Mouse (Mus musculus) cerebellum, adult 11-12 months (tissue): ENCODE measurements around the gene Tbc1d32.

Source experiments
- DNase-seq: peaks from one replicate; pipeline ENCODE4 v3.0.0; 2022

Tbc1d32 gene

DNA sequence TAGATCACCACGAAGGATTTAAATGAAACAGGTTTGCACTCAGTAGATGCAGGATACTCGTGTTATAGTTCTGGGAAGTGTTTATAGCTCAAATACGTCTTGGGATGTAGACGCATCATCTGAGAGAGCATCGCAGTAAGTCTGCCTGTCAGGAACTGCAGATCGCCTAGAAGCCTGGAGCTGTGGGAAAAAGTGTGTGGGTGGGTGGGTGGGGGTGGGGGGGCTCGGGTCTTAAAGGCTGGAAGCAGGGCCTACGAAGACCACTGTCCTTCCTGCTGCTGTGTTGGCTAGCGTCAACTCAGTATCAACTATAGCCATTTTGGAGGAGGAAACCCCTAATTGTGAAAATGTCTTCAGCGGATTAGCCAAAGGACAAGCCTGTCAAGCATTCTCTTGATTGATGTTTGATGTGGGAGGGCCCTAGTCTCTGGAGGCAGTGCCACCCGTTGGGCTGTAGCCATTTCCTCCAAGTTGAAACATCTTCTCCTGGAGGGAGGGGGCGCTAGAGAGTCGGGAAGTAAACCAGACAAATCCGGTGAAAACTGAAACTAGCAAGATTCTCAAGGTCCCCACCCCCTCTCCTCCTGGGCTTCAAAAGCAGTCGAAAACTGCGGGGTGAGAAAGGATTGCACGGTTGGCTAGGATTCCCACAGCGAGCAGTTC is 122.0 kb downstream of the Tbc1d32 start, which contains the start of gene Msl3l2:
TSS of gene Msl3l2 (plus strand) at position 585 of the 663 bp plus-strand sequence.
- peak; percentile 81 for DNase-seq

GRCm38 (mm10) chr10:56099641-56100310 is 128.7 kb downstream of the Tbc1d32 start:
- no peak for DNase-seq

GRCm38 (mm10) chr10:56099126-56099525 is 129.4 kb downstream of the Tbc1d32 start:
- no peak for DNase-seq

DNA sequence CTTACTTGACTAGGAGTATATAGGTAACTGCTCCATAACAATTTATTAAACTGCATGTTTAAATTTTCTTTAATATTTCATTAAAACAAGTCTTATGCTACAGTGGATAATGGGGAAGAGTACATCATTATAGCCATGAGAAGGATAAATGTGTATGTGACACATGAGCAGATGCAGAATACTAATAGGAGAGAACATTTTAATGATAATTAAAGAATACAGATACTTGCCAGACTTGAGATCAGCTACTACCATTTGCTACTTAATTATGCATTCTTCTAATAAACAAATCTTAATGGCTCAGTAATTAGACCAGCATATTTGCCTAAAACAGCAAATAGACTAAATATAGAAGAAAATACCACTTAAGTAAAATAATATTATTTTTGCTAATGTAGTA is 131.7 kb downstream of the Tbc1d32 start:
- no peak for DNase-seq

DNA sequence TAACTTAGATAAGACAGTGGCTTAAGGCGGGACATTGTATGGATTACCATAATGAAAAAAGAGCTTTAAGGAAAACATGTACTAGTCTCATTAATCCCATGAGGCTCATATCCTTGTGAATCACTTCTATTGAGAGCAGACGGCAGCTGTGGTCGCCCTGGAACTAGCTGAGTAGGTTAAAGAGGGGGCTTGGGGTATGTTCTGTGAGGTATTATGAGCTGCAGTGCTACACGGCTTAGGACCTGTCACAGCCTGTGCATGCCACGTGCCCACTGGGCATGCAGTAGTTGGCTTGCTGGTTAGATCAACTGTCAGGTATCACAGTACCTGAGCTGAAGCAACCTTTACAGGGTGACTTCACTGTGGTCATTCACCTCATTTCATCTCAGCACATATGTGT is 133.9 kb downstream of the Tbc1d32 start:
- DNase-seq: no peak

DNA sequence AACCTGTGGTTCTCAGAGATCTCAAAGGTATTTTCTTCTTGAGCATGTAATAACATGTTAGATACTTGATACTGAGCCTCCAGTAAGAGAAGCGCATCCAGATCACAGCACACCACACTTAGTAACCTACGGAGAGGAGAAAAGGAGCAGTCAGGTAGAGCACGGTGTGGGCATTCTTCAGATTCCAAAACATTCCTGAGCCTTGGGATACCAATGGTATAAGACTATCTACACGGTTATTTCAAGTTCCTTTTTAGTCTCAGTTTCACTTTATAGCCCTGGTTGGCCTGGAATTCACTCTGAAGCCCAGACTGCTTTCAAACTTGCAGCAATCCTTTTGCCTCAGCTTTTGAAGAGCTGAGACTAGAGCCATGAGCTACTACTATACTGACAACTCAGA is 138.8 kb downstream of the Tbc1d32 start:
- no peak for DNase-seq

DNA sequence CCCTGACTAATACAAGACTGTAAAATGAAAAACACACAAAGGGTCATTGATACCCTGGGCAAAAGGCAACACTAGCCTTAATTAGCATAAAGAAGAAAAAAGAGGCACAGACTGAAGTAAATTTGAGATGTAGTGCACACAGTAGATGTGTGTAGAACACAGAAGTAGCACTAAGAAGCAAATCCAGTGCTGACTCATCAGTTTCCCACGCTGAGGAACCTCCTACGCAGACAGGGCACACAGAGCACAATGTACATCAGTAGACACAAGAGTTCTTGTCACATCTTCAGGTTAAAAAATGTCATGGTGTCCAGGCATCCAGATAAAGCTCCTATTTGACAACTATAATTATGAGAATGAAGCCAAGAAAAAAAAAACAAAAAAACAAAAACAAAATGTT is 165.7 kb downstream of the Tbc1d32 start:
- no peak for DNase-seq

DNA sequence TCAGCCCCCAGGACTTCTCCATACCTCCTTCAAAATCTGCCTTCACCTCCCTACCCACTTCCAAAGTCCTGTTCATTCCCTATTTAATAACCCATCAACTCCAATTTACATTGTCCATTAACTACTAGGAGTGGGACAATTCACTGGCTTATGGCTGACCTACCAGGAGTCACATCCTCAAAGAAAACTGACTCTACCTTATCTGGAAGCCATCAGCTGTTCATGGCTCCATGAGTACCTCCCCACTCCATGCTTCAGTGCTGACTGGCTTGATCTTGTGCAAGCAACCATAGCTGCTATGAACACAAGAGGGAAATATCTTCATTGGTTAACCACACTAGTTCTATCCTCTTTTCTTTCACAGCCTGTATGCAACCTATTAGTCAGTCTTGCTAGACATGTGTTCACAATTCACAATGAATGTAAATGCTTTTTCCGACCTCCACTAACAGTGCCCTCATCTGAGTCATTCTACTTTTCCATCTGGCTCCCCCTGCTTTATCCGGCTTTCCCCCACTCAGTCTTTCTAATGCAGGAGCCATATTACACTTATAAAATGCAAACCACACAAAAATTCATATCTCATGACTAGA is 167.2 kb downstream of the Tbc1d32 start:
- no peak for DNase-seq

DNA sequence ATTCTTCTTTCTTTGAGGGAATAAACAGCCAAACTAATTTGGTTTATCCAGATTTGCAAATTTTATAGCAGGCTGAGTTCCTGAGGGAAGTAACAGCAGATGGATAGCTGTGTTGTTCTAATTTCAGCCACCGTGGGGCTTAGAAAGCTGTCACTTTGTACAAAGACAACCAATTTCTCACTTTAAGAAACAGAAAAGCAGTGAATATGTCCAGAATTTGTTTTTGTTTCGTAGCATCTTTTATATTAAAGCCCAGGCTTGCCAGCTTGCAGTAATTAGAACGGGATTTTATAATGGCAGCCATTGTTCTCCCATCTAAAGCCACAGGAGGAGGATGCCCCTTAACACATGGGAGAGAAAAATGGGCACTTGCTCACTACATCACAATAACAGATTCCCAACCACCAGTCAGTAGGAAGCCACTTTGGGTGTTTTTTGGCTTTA is 169.5 kb downstream of the Tbc1d32 start:
- no peak for DNase-seq

DNA sequence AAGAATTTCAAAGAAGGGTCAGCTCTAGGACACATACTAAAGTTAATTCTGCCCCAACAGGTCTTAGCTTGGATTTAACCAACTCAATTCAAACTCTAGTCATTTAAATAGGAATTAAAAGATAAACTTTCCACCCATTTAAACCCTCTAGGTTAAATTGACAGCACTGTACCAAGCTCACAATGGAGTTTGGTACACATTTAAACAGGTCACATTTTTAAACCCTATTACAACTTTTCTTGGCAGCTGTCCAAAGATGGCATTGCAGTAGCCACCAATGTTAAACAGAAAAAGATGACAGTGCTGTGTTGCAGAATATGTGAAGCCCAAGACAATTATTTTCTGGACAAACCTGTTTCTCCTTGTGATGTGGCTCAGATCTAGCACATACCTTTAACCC is 203.1 kb downstream of the Tbc1d32 start:
- no peak for DNase-seq

DNA sequence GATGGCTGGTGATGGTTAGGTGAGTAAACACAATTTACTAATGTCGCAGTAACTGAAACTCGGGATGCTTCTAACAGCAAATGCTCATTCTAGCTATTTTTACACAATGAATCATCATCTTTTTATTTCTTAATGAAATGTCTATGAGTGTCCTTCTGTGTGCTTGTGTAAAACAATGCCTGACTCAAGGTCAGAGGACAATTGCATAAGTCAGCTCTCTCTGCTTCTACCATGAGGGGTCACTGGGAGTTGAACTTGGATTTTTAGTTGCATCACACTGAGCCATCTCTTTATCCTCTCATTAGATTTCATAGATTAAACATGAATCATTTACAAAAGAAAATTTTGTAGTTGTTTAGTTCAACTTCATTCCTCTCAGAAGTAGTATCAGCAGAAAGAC is 203.9 kb downstream of the Tbc1d32 start:
- DNase-seq: no peak

DNA sequence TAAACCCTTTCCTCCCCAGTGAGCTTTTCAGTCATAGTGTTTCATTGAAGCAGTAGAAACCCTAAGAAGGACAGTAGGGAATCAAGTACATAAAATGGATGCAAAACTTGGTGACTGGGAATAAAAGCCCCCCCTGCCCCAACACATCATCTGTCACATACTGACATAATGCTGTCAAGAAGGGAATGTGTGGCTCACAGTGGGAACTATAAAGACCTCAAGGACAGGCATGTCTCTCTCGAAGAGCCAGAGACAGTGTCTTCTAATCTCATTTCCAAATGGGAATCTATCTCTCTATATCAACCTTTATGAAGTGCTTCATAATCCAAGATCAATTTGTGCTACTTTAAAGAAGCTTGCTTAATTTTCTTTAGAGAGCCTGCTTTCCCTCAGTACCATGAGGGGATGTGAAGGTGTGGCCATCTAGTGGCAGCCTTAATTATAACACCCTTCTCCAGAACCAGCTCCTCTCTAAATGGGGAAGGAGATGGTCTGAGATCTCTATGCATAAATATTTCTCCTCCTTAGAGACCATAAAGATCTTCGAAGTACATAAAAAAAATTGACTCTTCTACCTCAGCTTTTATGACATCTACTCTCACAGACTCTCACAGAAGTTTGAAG is 248.5 kb downstream of the Tbc1d32 start:
- DNase-seq: no peak

- no peak for DNase-seq
Observed at GRCm38 (mm10) chr10:55978001-55978400, 250.5 kb downstream of the Tbc1d32 start.
